Mouse (Mus musculus) megakaryocyte-erythroid progenitor cell, adult 5-6 weeks (primary cell): ENCODE measurements around the gene Lpcat1. TPM values are rescaled to one million over a fixed set of nuclear protein-coding genes. Genes with fewer than 3 reads are reported as not detected.

ENCODE experiments used
- ATAC-seq: replicated peaks from 2 replicates; pipeline ENCODE4 v1.8.0; 2016; ENCODE audit warnings: mild to moderate bottlenecking, inconsistent platforms; ENCODE audit not compliant: severe bottlenecking, poor library complexity, low FRiP score, low TSS enrichment
- total RNA-seq, 2 experiments: library from RNA; stranded (forward) in 1 of 2; stranded (reverse) in 1 of 2; fragments of 200-1000, 215-1000 nt in 1 of 2; fragments of >200 nt in 1 of 2; fragmentation: Nextera tagmentation in 1 of 2; gene quantifications; 2 replicates each; pipeline ENCODE4 v1.2.3; 2014 to 2017

Lpcat1 gene
- total RNA-seq, 2 experiments from 2014 or later: 32.4 to 50.6 TPM

GRCm38 (mm10) chr13:73445087-73445486 is 21.9 kb upstream of the Lpcat1 start:
- peak; percentile 48 for ATAC-seq

GRCm38 (mm10) chr13:73446076-73446475 is 20.9 kb upstream of the Lpcat1 start:
- peak; percentile 56 for ATAC-seq

GRCm38 (mm10) chr13:73446494-73446893 is 20.5 kb upstream of the Lpcat1 start:
- no peak for ATAC-seq

- no peak for ATAC-seq
Observed at GRCm38 (mm10) chr13:73446943-73447342, 20.1 kb upstream of the Lpcat1 start.

GRCm38 (mm10) chr13:73447478-73447877 is 19.5 kb upstream of the Lpcat1 start:
- ATAC-seq: no peak

GRCm38 (mm10) chr13:73448201-73448600 is 18.8 kb upstream of the Lpcat1 start:
- ATAC-seq: no peak

GRCm38 (mm10) chr13:73448723-73449122 is 18.3 kb upstream of the Lpcat1 start:
- ATAC-seq: no peak

- ATAC-seq: no peak
Observed at GRCm38 (mm10) chr13:73453503-73454217, 13.3 kb upstream of the Lpcat1 start.

GRCm38 (mm10) chr13:73455328-73455727 is 11.7 kb upstream of the Lpcat1 start:
- no peak for ATAC-seq

GRCm38 (mm10) chr13:73457301-73457700 is 9.7 kb upstream of the Lpcat1 start:
- ATAC-seq: no peak

GRCm38 (mm10) chr13:73457741-73458140 is 9.3 kb upstream of the Lpcat1 start:
- ATAC-seq: no peak

GRCm38 (mm10) chr13:73458719-73459118 is 8.3 kb upstream of the Lpcat1 start:
- no peak for ATAC-seq

GRCm38 (mm10) chr13:73459189-73459850 is 7.7 kb upstream of the Lpcat1 start:
- ATAC-seq: peak; percentile 35; the same call in 1 of the 2 replicates

GRCm38 (mm10) chr13:73461551-73461950 is 5.4 kb upstream of the Lpcat1 start:
- no peak for ATAC-seq

- no peak for ATAC-seq
Observed at GRCm38 (mm10) chr13:73465156-73465555, 1.8 kb upstream of the Lpcat1 start.

GRCm38 (mm10) chr13:73466411-73466810 is 586 bp upstream of the Lpcat1 start:
- ATAC-seq: no peak

GRCm38 (mm10) chr13:73467421-73468237 is 632 bp downstream of the Lpcat1 start:
- peak; percentile 27; the same call in 1 of the 2 replicates for ATAC-seq

GRCm38 (mm10) chr13:73468834-73469233 is 1.8 kb downstream of the Lpcat1 start:
- no peak for ATAC-seq

- no peak for ATAC-seq
Observed at GRCm38 (mm10) chr13:73469257-73469967, 2.4 kb downstream of the Lpcat1 start.

GRCm38 (mm10) chr13:73472481-73472880 is 5.5 kb downstream of the Lpcat1 start:
- no peak for ATAC-seq
